Mouse (Mus musculus): ENCODE results near the gene Glis2. TPM values are rescaled to one million over a fixed set of nuclear protein-coding genes. Genes with fewer than 3 reads are reported as not detected.

Glis2 gene
- polyA plus RNA-seq, 1 experiment from 2014 or later = 31.0 TPM

DNA sequence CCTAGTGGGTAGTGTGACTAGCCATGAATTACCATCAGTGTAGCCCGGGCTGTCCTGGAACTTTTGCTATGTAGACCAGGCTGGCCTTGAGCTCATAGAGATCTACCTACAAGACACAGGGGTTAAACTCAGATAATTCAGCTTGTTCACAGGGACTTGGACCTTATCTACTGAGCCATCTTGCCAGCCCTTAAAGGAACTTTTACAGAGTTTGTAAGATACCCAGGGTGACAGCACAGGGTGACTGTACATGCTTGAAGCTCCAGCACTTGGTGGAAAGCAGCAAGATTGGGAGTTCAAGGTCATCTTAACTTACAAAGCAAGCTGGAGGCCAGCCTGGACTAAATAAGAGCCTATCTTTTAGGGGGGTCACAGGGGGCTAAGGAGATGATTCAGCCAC lies 39.0 kb upstream of the Glis2 start:
- no peaks in the 10 kb centered on the region for H3K27me3 ChIP-seq (replicated peaks; ENCODE audit: control insufficient read depth, insufficient read depth, low read length)
- ATAC-seq (replicated peaks; ENCODE audit: low FRiP score, low TSS enrichment, low read depth) = no peak
- no peak overlapping the region for H3K9ac ChIP-seq (ENCODE audit: low read length)
- H3K27ac ChIP-seq (ENCODE audit: low read depth) = no peak overlapping the region
- 100% methylated on average over 1 of the region's 1 CpGs for WGBS
- no peaks in the 10 kb centered on the region for H3K9me3 ChIP-seq (ENCODE audit: control insufficient read depth, low read length)
- H3K36me3 ChIP-seq (ENCODE audit: control insufficient read depth, insufficient read depth, low read length) = peaks cover 13% of the 10 kb centered on the region
- H3K4me1 ChIP-seq (replicated peaks; ENCODE audit: control insufficient read depth, insufficient read depth, low read length) = peaks cover 43% of the 10 kb centered on the region
- H3K4me2 ChIP-seq (ENCODE audit: low read length) = no peak overlapping the region
- no peak for DNase-seq (ENCODE audit: low spot score)
- no peak overlapping the region for H3K4me3 ChIP-seq (ENCODE audit: low read depth, low read length)

DNA sequence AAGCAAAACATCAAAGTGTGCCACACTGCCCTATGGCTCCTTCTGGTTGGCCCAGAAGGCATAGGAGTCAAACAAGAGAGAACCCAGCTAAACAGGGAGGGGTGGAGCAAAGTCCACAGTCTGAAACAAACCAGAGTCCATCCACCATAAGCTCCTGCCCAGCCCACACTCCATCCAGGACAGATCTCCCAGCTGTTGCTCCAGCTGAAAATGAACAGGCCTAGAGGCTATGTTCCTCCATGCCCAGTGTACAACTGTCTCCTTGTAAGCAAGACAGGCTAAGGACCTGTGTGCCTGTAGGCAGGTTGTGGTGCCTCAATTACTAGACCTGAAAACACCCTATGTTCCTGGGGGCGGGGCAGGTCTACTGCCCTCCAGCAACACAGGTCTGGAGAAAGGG lies 37.4 kb upstream of the Glis2 start:
- H3K4me1 ChIP-seq (replicated peaks; ENCODE audit: control insufficient read depth, insufficient read depth, low read length) = peaks cover 39% of the 10 kb centered on the region
- peak overlapping the region; percentile 95 for H3K27ac ChIP-seq (ENCODE audit: low read depth)
- H3K9ac ChIP-seq (ENCODE audit: low read length) = peak overlapping the region; percentile 87; the same call in 1 of the 2 replicates
- no peaks in the 10 kb centered on the region for H3K9me3 ChIP-seq (ENCODE audit: control insufficient read depth, low read length)
- WGBS = 81% methylated on average over 1 of the region's 1 CpGs
- no peaks in the 10 kb centered on the region for H3K27me3 ChIP-seq (replicated peaks; ENCODE audit: control insufficient read depth, insufficient read depth, low read length)
- H3K4me2 ChIP-seq (ENCODE audit: low read length) = peak overlapping the region; percentile 94
- DNase-seq (ENCODE audit: low spot score) (peak; percentile 71), ATAC-seq (replicated peaks; ENCODE audit: low FRiP score, low TSS enrichment, low read depth) (0 out of 2 replicates have a peak, but pooled peaks have one; percentile 6)
- peak overlapping the region; percentile 90 for H3K4me3 ChIP-seq (ENCODE audit: low read depth, low read length)
- no peaks in the 10 kb centered on the region for H3K36me3 ChIP-seq (ENCODE audit: control insufficient read depth, insufficient read depth, low read length)

- no peaks in the 10 kb centered on the region for H3K9me3 ChIP-seq (ENCODE audit: control insufficient read depth, low read length)
- peak overlapping the region; percentile 87 for H3K9ac ChIP-seq (ENCODE audit: low read length)
- peak; percentile 81 for DNase-seq (ENCODE audit: low spot score)
- H3K4me2 ChIP-seq (ENCODE audit: low read length) = peak overlapping the region; percentile 94
- peak overlapping the region; percentile 90 for H3K4me3 ChIP-seq (ENCODE audit: low read depth, low read length)
- ATAC-seq (replicated peaks; ENCODE audit: low FRiP score, low TSS enrichment, low read depth) = peak; percentile 54
- WGBS = under 1% methylated on average over 19 of the region's 19 CpGs
- no peaks in the 10 kb centered on the region for H3K27me3 ChIP-seq (replicated peaks; ENCODE audit: control insufficient read depth, insufficient read depth, low read length)
- H3K4me1 ChIP-seq (replicated peaks; ENCODE audit: control insufficient read depth, insufficient read depth, low read length) = peaks cover 31% of the 10 kb centered on the region
- peak overlapping the region; percentile 95 for H3K27ac ChIP-seq (ENCODE audit: low read depth)
- H3K36me3 ChIP-seq (ENCODE audit: control insufficient read depth, insufficient read depth, low read length) = no peaks in the 10 kb centered on the region
Observed at GRCm38 (mm10) chr16:4557949-4558348, 36.6 kb upstream of the Glis2 start.

DNA sequence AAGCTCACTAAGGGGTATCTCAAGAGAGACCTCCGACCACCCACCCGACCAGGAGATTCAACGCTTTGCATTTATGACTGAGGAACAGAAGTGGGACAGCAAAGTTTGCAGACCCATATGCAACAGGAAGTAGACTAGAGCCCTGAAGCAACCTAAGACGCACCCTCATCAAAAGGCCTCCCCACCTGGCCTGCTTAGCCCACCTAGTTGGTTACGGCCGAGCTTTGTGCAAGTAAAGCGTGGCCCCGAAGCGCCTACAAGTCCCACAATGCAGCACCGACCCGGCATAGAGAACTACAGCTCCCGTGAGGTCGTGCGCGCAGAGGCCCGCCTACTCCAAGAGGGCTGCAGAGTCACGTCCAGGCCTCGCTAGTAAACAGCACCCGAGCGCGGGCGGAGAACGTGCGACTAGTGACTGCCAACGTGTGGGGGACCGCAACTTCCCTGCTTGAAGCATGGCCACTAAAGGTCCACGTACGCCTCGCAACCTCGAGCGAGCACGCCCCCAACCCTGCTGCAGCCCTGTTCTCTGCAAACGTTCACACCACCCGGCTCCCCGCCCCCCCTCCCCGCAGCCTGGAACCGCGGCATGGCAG lies 36.0 kb upstream of the Glis2 start:
- WGBS = 0% methylated on average over 38 of the region's 38 CpGs
- Histone ChIP-seq H3K27ac (ENCODE audit: low read depth) (peak overlapping the region; percentile 95), H3K4me3 (ENCODE audit: low read depth, low read length) (peak overlapping the region; percentile 90), H3K36me3 (ENCODE audit: control insufficient read depth, insufficient read depth, low read length) (no peaks in the 10 kb centered on the region), H3K9ac (ENCODE audit: low read length) (peak overlapping the region; percentile 87), H3K4me2 (ENCODE audit: low read length) (peak overlapping the region; percentile 94), H3K4me1 (replicated peaks; ENCODE audit: control insufficient read depth, insufficient read depth, low read length) (peaks cover 25% of the 10 kb centered on the region), H3K9me3 (ENCODE audit: control insufficient read depth, low read length) (no peaks in the 10 kb centered on the region), H3K27me3 (replicated peaks; ENCODE audit: control insufficient read depth, insufficient read depth, low read length) (no peaks in the 10 kb centered on the region)
- DNase-seq (ENCODE audit: low spot score) = peak; percentile 94
- peak; percentile 82 for ATAC-seq (replicated peaks; ENCODE audit: low FRiP score, low TSS enrichment, low read depth)

GRCm38 (mm10) chr16:4558980-4559631 lies 35.4 kb upstream of the Glis2 start:
- ATAC-seq (replicated peaks; ENCODE audit: low FRiP score, low TSS enrichment, low read depth) = peak; percentile 24
- Histone ChIP-seq H3K36me3 (ENCODE audit: control insufficient read depth, insufficient read depth, low read length) (no peaks in the 10 kb centered on the region), H3K4me2 (ENCODE audit: low read length) (peak overlapping the region; percentile 94), H3K9me3 (ENCODE audit: control insufficient read depth, low read length) (no peaks in the 10 kb centered on the region), H3K27ac (ENCODE audit: low read depth) (peak overlapping the region; percentile 95), H3K4me1 (replicated peaks; ENCODE audit: control insufficient read depth, insufficient read depth, low read length) (peaks cover 19% of the 10 kb centered on the region), H3K4me3 (ENCODE audit: low read depth, low read length) (peak overlapping the region; percentile 90), H3K27me3 (replicated peaks; ENCODE audit: control insufficient read depth, insufficient read depth, low read length) (no peaks in the 10 kb centered on the region), H3K9ac (ENCODE audit: low read length) (peak overlapping the region; percentile 87)
- peak; percentile 88 for DNase-seq (ENCODE audit: low spot score)
- under 1% methylated on average over 43 of the region's 43 CpGs for WGBS

DNA sequence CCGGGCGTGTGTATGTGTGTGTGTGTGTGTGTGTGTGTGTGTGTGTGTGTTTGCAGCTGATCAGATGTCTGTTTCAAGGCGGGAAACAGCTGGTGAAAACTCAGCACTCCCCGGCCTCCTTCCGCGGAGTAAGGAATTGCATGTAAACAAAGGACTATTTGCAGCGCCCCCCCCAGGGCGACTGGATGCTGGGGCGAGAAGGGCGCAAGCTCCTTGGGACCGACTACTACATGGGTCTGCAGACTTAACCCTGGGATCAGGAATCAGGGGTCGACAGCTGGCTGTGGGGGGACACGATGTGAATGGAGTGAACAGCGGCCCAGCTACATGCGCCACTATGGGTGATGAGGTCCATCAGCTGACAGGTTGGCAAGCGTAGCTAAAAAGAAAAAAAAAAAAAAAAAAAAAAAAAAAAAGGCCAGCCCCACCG lies 34.8 kb upstream of the Glis2 start, which contains the start of gene Tfap4:
Gene Tfap4, minus strand, starts transcription at position 140 of the 430 bp plus-strand sequence.
- H3K4me2 ChIP-seq (ENCODE audit: low read length) = peak within 1 kb of the TSS; percentile 94
- H3K36me3 ChIP-seq (ENCODE audit: control insufficient read depth, insufficient read depth, low read length) = no peaks in the 10 kb centered on the region
- peak within 1 kb of the TSS; percentile 95 for H3K27ac ChIP-seq (ENCODE audit: low read depth)
- peaks cover 16% of the 10 kb centered on the region for H3K4me1 ChIP-seq (replicated peaks; ENCODE audit: control insufficient read depth, insufficient read depth, low read length)
- H3K4me3 ChIP-seq (ENCODE audit: low read depth, low read length) = peak within 1 kb of the TSS; percentile 90
- H3K9me3 ChIP-seq (ENCODE audit: control insufficient read depth, low read length) = no peaks in the 10 kb centered on the region
- 0% methylated on average over 17 of the region's 17 CpGs for WGBS
- no peaks in the 10 kb centered on the region for H3K27me3 ChIP-seq (replicated peaks; ENCODE audit: control insufficient read depth, insufficient read depth, low read length)
- peak; percentile 98 for DNase-seq (ENCODE audit: low spot score)
- H3K9ac ChIP-seq (ENCODE audit: low read length) = peak within 1 kb of the TSS; percentile 87
- ATAC-seq (replicated peaks; ENCODE audit: low FRiP score, low TSS enrichment, low read depth) = peak; percentile 44

- peak; percentile 92 for DNase-seq (ENCODE audit: low spot score)
Observed at GRCm38 (mm10) chr16:4560145-4560952, 34.2 kb upstream of the Glis2 start.

GRCm38 (mm10) chr16:4567912-4568311 lies 26.6 kb upstream of the Glis2 start:
- peak; percentile 95 for DNase-seq (ENCODE audit: low spot score)
- Histone ChIP-seq H3K27me3 (replicated peaks; ENCODE audit: control insufficient read depth, insufficient read depth, low read length) (no peaks in the 10 kb centered on the region), H3K27ac (ENCODE audit: low read depth) (no peak overlapping the region), H3K4me2 (ENCODE audit: low read length) (no peak overlapping the region), H3K4me1 (replicated peaks; ENCODE audit: control insufficient read depth, insufficient read depth, low read length) (no peaks in the 10 kb centered on the region), H3K36me3 (ENCODE audit: control insufficient read depth, insufficient read depth, low read length) (no peaks in the 10 kb centered on the region), H3K4me3 (ENCODE audit: low read depth, low read length) (no peak overlapping the region), H3K9ac (ENCODE audit: low read length) (no peak overlapping the region), H3K9me3 (ENCODE audit: control insufficient read depth, low read length) (no peaks in the 10 kb centered on the region)
- peak; percentile 64; the same call in 1 of the 2 replicates for ATAC-seq (replicated peaks; ENCODE audit: low FRiP score, low TSS enrichment, low read depth)
- WGBS = 25% methylated on average over 4 of the region's 4 CpGs

More at GRCm38 (mm10) chr16:4560145-4560952, 34.2 kb upstream of the Glis2 start:
- H3K27ac ChIP-seq (ENCODE audit: low read depth) = peak overlapping the region; percentile 95
- H3K27me3 ChIP-seq (replicated peaks; ENCODE audit: control insufficient read depth, insufficient read depth, low read length) = no peaks in the 10 kb centered on the region
- peak overlapping the region; percentile 94 for H3K4me2 ChIP-seq (ENCODE audit: low read length)
- peak; percentile 21 for ATAC-seq (replicated peaks; ENCODE audit: low FRiP score, low TSS enrichment, low read depth)
- WGBS = under 1% methylated on average over 43 of the region's 43 CpGs
- H3K9ac ChIP-seq (ENCODE audit: low read length) = peak overlapping the region; percentile 87
- peak overlapping the region; percentile 90 for H3K4me3 ChIP-seq (ENCODE audit: low read depth, low read length)
- no peaks in the 10 kb centered on the region for H3K36me3 ChIP-seq (ENCODE audit: control insufficient read depth, insufficient read depth, low read length)
- H3K9me3 ChIP-seq (ENCODE audit: control insufficient read depth, low read length) = no peaks in the 10 kb centered on the region
- peaks cover 16% of the 10 kb centered on the region for H3K4me1 ChIP-seq (replicated peaks; ENCODE audit: control insufficient read depth, insufficient read depth, low read length)

Data from intestine, embryonic 14.5 days (tissue).